Mouse (Mus musculus) mature B cell (primary cell): ENCODE measurements around the gene Dyrk1a.

ENCODE experiments used
- in situ Hi-C: fragments of 300-500 bp; cut with MboI; formaldehyde crosslinking; loops from 2 replicates; pipeline ENCODE4 v1.14.3; 2019

Dyrk1a gene

GRCm38 (mm10) chr16:94589648-94590047 is 19.8 kb downstream of the Dyrk1a start:
- in situ Hi-C loops, result no loop called here

GRCm38 (mm10) chr16:94590214-94590613 is 20.4 kb downstream of the Dyrk1a start:
- in situ Hi-C loops, result no loop called here

- in situ Hi-C loops, result no loop called here
Measured at GRCm38 (mm10) chr16:94590977-94591376, 21.2 kb downstream of the Dyrk1a start.

GRCm38 (mm10) chr16:94591536-94591935 is 21.7 kb downstream of the Dyrk1a start:
- in situ Hi-C loops, result no loop called here

GRCm38 (mm10) chr16:94596633-94597032 is 26.8 kb downstream of the Dyrk1a start:
- in situ Hi-C loops, result no loop called here

DNA sequence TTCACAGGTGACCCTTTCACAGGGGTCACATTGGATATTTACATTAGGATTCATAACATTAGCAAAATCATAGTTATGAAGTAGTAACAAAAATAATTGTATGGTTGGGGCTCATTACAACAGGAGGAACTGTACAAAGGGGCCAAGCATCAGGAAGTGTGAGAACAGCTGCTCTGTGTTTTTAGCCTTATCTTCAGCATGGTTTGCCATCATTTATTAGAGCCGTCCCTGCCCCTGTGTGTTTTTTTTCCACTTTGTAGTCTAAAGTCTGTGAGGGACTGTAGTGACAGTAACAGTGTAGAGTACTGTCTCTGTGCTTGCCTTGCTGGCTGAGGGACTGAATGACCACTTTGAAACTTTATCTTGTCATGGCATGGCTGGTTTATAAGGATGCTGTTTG is 27.8 kb downstream of the Dyrk1a start:
- in situ Hi-C loops, result no loop called here

DNA sequence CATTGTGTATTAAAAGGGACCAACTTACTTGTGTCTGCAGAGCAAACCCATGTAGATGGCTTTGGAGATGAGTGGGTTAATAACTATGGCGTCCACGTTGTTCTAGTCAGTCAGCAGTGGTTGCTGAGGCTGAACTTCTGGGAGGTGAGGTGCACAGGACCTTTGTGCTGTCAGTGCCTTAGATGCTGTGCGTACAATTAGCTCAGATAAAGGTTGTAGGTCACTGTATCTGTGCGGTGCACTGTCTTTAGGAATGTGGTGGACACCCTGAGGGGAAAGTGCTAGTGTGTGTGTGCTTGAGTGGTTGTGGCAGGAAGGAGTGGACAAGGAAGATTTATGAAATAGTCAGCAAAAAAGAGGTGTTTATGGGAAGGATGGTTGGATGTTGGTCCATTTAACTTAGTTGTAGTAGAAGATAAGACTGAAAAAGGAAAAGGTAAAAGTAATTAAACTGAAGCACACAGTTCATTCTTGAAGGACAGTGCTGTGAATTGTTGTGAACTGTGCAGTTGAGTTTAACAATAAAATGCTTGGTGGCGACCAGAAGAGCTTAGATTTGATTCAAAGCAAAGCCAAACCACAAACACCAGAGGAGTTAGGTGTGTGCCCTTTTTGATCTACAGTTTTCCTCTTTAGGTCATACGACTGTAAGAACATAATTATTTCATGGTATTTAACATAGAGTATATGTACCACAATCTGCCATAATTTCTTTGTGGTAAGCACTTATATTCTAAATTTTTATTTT is 30.3 kb downstream of the Dyrk1a start:
- in situ Hi-C loops, result no loop called here

- in situ Hi-C loops, result no loop called here
Measured at GRCm38 (mm10) chr16:94601089-94601488, 31.3 kb downstream of the Dyrk1a start.

DNA sequence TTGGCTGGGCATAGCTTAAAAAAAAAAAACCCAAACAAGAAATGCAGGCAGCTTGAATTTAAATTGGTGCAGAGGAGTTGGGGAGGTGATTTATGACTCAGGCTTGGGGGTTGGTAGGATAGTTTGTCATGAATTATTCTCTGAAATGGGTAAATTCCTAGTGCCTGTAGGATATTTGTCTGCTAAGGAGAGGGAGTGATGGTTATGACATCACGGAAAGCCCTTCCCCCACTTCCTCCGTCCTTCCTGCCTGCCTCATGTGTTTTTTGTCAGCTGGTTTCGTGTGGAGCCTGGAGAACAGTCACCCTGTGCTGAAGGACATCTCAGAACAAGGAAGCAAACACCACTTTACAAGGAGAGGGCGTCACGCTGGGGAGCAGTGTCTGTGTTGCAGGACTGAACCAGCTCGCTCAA is 31.7 kb downstream of the Dyrk1a start:
- in situ Hi-C loops, result no loop called here

DNA sequence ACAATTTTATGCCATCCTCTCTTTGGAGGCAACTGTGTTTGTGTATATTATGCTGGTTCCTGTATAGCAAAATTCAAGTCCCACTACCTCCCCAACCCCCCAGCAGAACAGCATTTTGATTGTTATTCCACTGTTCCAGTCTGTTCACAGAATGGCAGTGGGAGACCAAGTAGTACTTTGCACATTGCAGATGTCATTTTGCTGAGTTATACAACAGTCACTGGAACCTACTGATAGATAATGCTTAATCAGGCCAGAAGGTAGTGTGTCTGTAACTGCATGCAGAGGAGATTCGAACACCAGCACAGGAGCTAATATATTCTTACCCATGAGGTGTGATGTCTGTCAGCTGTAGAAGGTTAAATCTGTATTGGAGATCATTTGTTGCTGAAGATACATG is 32.4 kb downstream of the Dyrk1a start:
- in situ Hi-C loops, result no loop called here

DNA sequence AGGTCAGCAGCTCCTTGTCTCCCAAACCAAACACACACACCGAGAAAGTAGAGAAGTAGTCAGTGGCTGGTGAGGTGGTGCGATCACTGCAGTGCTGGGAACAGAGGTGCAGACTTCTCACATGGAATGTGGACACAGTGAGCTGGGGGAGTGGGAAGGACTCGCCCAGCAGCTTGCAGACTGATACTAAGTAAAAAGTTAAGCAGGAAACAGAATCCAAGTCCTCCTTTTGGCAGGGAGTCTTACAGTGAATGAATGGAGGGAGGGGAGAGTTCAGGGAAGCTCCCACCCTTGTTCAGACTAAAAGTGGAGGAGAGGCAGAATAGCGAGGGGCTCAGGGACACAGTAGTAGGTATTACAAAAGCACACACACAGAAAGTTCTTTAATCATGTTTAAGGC is 32.9 kb downstream of the Dyrk1a start:
- in situ Hi-C loops, result no loop called here

- in situ Hi-C loops, result no loop called here
Measured at GRCm38 (mm10) chr16:94606169-94606568, 36.4 kb downstream of the Dyrk1a start.

DNA sequence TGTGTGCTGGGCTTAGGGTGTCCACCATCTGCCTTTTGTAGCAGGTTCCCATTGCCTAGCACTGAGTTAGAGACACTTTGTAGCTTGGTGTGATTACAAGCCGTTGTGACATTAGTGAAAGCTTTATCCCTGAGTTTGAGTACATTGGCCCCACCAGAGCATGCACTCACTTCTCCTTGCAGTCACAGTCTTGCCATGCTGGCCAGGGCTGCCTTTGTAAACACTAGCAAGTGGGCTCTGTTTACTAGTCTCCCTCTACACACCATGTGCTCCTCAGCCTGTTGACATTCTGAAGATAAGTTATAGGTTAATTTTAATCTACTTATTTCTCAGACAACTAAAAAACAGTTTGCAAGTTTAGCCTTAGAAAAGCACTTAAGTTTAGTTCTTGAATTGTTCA is 37.7 kb downstream of the Dyrk1a start:
- in situ Hi-C loops, result no loop called here

GRCm38 (mm10) chr16:94608706-94609594 is 39.1 kb downstream of the Dyrk1a start:
- in situ Hi-C loops, result no loop called here

GRCm38 (mm10) chr16:94612573-94612972 is 42.8 kb downstream of the Dyrk1a start:
- in situ Hi-C loops, result no loop called here

GRCm38 (mm10) chr16:94617255-94617654 is 47.4 kb downstream of the Dyrk1a start:
- in situ Hi-C loops, result no loop called here

DNA sequence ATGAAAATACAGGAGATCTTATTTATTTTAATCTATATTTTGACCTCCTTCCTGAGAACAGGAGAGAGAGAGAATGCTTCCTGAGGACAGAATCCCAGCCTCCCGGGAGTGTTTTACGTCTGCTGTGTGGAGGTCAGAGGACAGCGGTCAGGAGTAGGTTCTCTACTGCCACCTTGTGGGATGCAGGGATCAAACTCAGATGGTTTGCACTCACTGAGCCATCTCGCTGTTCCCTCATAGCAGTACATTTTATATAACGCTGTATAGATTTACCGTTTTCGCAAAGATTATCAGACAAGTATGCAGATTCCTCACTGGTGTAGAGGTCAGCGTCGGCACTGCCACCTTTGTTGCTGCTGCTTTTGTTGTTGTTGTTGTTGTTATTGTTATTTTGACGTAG is 48.7 kb downstream of the Dyrk1a start:
- in situ Hi-C loops, result no loop called here

GRCm38 (mm10) chr16:94619301-94619700 is 49.5 kb downstream of the Dyrk1a start:
- in situ Hi-C loops, result no loop called here

GRCm38 (mm10) chr16:94624871-94625270 is 55.1 kb downstream of the Dyrk1a start:
- in situ Hi-C loops, result no loop called here

- in situ Hi-C loops, result no loop called here
Measured at GRCm38 (mm10) chr16:94625639-94626038, 55.8 kb downstream of the Dyrk1a start.

- in situ Hi-C loops, result no loop called here
Measured at GRCm38 (mm10) chr16:94627736-94628135, 57.9 kb downstream of the Dyrk1a start.

- in situ Hi-C loops, result no loop called here
Measured at GRCm38 (mm10) chr16:94628976-94629729, 59.3 kb downstream of the Dyrk1a start.
